ENCODE assay signal across 9 mouse cellular contexts in the genomic region with DNA sequence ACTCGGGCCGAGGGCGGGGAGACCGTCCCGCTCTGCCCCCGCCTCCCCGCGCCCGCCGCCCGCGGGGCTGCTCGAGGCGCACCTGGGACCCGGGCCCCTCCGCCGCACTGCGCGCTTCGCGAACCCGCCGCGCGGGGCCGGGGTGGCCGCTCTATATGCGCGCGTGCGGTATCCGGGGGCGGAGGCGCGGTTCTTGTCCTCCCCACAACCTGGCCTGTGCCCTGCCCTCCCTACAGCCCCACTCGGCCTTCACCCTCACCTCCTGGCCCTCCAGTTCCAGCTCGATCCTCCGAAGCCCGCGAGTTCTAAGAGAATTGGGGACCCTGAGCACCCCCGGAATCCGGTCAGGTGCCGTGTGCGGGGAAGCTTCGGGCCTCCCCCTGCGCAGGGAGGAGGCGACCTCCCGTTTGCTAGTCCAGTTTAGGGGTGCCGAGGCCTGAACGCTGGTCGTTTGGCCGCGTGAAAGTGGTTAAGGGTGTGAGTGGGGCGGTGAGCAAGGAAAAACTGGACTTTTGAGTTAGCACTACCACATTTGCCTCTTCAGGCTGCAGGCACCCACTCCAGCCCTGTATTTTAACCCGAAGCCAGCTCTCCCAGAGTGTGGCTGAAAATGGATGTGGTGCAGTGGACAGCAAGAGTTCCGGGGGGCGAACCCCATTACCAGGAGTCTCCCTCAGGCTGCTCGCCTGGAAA. TPM values are rescaled to one million over a fixed set of nuclear protein-coding genes. Genes with fewer than 3 reads are reported as not detected.
DNase-seq lines count a peak whose midpoint lies in the region; ATAC-seq lines count a peak whose summit lies in the region.
"Had no signal": no experiment of that assay in that cellular context is flagged by ENCODE, and none has a peak within 500 bp of the region (broad histone marks: within the 10 kb centered on the region; RNA-seq: fewer than 3 reads in every experiment).

No protein-coding gene starts in this region.

- H3K9me3 ChIP-seq in kidney, embryonic 15.5 days (replicated peaks) = no peaks in the 10 kb centered on the region
- H3K9me3 ChIP-seq in forebrain, embryonic 10.5 days = no peaks in the 10 kb centered on the region
- H3K9me3 ChIP-seq in limb, embryonic 10.5 days (replicated peaks) = no peaks in the 10 kb centered on the region
- H3K9me3 ChIP-seq in neural tube, embryonic 13.5 days = no peaks in the 10 kb centered on the region

- H3K4me3 ChIP-seq in kidney, embryonic 15.5 days (replicated peaks) = peak overlapping the region; percentile 41
- peak overlapping the region; percentile 46 for H3K4me3 ChIP-seq in forebrain, embryonic 10.5 days
- H3K4me3 ChIP-seq in limb, embryonic 10.5 days = peak overlapping the region; percentile 44
- peak overlapping the region; percentile 28 for H3K4me3 ChIP-seq in neural tube, embryonic 13.5 days

- H3K4me2 ChIP-seq in kidney, embryonic 15.5 days = peak overlapping the region; percentile 59
- H3K4me2 ChIP-seq in neural tube, embryonic 13.5 days = peak overlapping the region; percentile 50

- no peak overlapping the region for H3K9ac ChIP-seq in kidney, embryonic 15.5 days
- no peak overlapping the region for H3K9ac ChIP-seq in neural tube, embryonic 13.5 days

- H3K4me1 ChIP-seq in kidney, embryonic 15.5 days = peaks cover 28% of the 10 kb centered on the region
- peaks cover 45% of the 10 kb centered on the region for H3K4me1 ChIP-seq in forebrain, embryonic 10.5 days
- H3K4me1 ChIP-seq in limb, embryonic 10.5 days = peaks cover 27% of the 10 kb centered on the region
- peaks cover 21% of the 10 kb centered on the region for H3K4me1 ChIP-seq in neural tube, embryonic 13.5 days (replicated peaks)

- H3K27me3 ChIP-seq in kidney, embryonic 15.5 days = peaks cover 75% of the 10 kb centered on the region
- H3K27me3 ChIP-seq in forebrain, embryonic 10.5 days (ENCODE audit: poor library complexity, severe bottlenecking) = peaks cover 88% of the 10 kb centered on the region
- H3K27me3 ChIP-seq in limb, embryonic 10.5 days (ENCODE audit: low read depth, poor library complexity, severe bottlenecking) = peaks cover 88% of the 10 kb centered on the region
- peaks cover 77% of the 10 kb centered on the region for H3K27me3 ChIP-seq in neural tube, embryonic 13.5 days

- no peak for DNase-seq in kidney, adult 9 months
- DNase-seq in forebrain, embryonic 10.5 days (ENCODE audit: extremely low spot score, low spot score) = peak; percentile 40
- DNase-seq in limb, embryonic 10.5 days (ENCODE audit: low spot score) = peak; percentile 57
- no peak for DNase-seq in right cerebral cortex, postnatal 25 days
- no peak for DNase-seq in spleen, adult 12 weeks (ENCODE audit: low spot score)
- DNase-seq: cerebellum, adult 11-12 months had no signal

- 5% methylated on average over 53 of the region's 58 CpGs for WGBS in kidney, embryonic 15.5 days
- 3% methylated on average over 58 of the region's 58 CpGs for WGBS in forebrain, embryonic 10.5 days
- 5% methylated on average over 58 of the region's 58 CpGs for whole genome bisulfite sequencing in limb, embryonic 10.5 days
- WGBS in neural tube, embryonic 13.5 days = 5% methylated on average over 57 of the region's 58 CpGs

- H3K27ac ChIP-seq in kidney, embryonic 15.5 days = no peak overlapping the region
- peak overlapping the region; percentile 26; the same call in 1 of the 2 replicates for H3K27ac ChIP-seq in forebrain, embryonic 10.5 days
- H3K27ac ChIP-seq in limb, embryonic 10.5 days = peak overlapping the region; percentile 28; the same call in 1 of the 2 replicates
- no peak overlapping the region for H3K27ac ChIP-seq in neural tube, embryonic 13.5 days (replicated peaks)

- no peaks in the 10 kb centered on the region for H3K36me3 ChIP-seq in kidney, embryonic 15.5 days
- H3K36me3 ChIP-seq in forebrain, embryonic 10.5 days (replicated peaks) = no peaks in the 10 kb centered on the region
- H3K36me3 ChIP-seq in limb, embryonic 10.5 days = no peaks in the 10 kb centered on the region
- no peaks in the 10 kb centered on the region for H3K36me3 ChIP-seq in neural tube, embryonic 13.5 days

- ATAC-seq in kidney, embryonic 15.5 days (replicated peaks; ENCODE audit: low FRiP score) = no peak
- no peak for ATAC-seq in neural tube, embryonic 13.5 days (ENCODE audit: low read depth)
- no peak for ATAC-seq in CD4-positive, CD25-positive, alpha-beta regulatory T cell, adult 4 months

RNA-seq across cellular contexts. Expression of a gene that starts 2.1 kb away (rescaled TPM):
- polyA plus RNA-seq in kidney, embryonic 15.5 days (2015; fragmentation: Nextera tagmentation; extraction: Ambion mirVana) = 1.3 and 3.4 TPM in 2 replicates
- polyA plus RNA-seq in forebrain, embryonic 10.5 days (2016; fragmentation: Nextera tagmentation; extraction: Ambion mirVana) = 0.33 and 0.69 TPM in 2 replicates
- not detected in 2 replicates for polyA plus RNA-seq in limb, embryonic 10.5 days (2016; fragmentation: Nextera tagmentation; extraction: Ambion mirVana)
- 0.06 TPM in 1 of 2 replicates, not detected in the other for polyA plus RNA-seq in neural tube, embryonic 13.5 days (2015; fragmentation: Nextera tagmentation; extraction: Ambion mirVana)
- not detected for polyA plus RNA-seq in CD4-positive, CD25-positive, alpha-beta regulatory T cell, adult 4 months (2017; shearing (Covaris generic))

Comparison
In these comparisons a context has a peak if more than half of its experiments do, and no peak if none do; other contexts are left out.
1. H3K27ac ChIP-seq: peak in forebrain, embryonic 10.5 days (single experiment) and limb, embryonic 10.5 days (single experiment); none in kidney, embryonic 15.5 days (single experiment) and neural tube, embryonic 13.5 days (single experiment).
2. DNase-seq: peak in forebrain, embryonic 10.5 days (single experiment) and limb, embryonic 10.5 days (single experiment); none in kidney, adult 9 months (single experiment), right cerebral cortex, postnatal 25 days (single experiment) and spleen, adult 12 weeks (single experiment).
3. Peak in every context shown above with its lines, with median percentiles within 50 percentile points of each other: H3K4me3 ChIP-seq.